ENCODE assay signal across 8 mouse cellular contexts in the genomic region with DNA sequence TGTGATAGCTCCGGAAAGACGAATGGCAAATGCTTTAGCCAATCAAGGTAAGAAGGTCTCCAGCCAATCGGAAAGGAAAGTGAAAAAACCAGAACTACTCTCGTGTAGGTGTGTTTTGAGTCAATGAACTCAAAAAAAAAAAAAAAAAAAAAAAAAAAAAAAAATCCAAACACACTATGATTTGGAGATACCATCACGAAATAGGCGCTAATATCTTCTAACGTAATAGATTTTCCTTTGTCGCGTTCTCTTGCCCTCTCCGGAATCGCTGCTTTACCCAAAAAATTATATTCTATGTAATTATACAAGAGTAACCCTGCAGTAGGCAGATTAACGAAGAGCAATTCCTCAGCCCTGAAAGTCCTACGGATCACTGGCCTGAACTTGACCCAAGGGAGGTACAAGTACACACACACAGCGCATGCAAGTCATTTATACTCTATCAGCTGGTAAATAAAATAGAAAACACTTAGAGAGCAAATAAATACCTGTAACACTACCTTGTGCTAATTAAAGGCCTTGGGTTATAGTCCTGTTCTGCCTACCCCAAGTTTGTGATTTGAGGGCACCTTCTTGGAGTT. TPM values are rescaled to one million over a fixed set of nuclear protein-coding genes. Genes with fewer than 3 reads are reported as not detected.
DNase-seq lines count a peak whose midpoint lies in the region; ATAC-seq and TF ChIP-seq lines count a peak whose summit lies in the region.

No protein-coding gene starts in this region.

- H3K36me3 ChIP-seq in liver, adult 2 months (ENCODE audit: control insufficient read depth, insufficient read depth, low read length): peaks cover 2% of the 10 kb centered on the region; the same call in 1 of the 2 replicates
- peaks cover 27% of the 10 kb centered on the region for H3K36me3 ChIP-seq in embryonic facial prominence, embryonic 14.5 days (ENCODE audit: control insufficient read depth, insufficient read depth, low read length)
- peaks cover 16% of the 10 kb centered on the region; the same call in 1 of the 2 replicates for H3K36me3 ChIP-seq in neural tube, embryonic 14.5 days (ENCODE audit: control insufficient read depth, insufficient read depth, low read length)

- no peak for TF ChIP-seq CTCF in liver, adult 2 months (IDR thresholded peaks at IDR 0.05; ENCODE audit: low read depth, low read length)

- peak; percentile 76 for DNase-seq in liver, adult 2 months (ENCODE audit: extremely low read depth, low read depth, low spot score)
- no peak for DNase-seq in liver
- DNase-seq in embryonic facial prominence, embryonic 14.5 days (ENCODE audit: low spot score): no peak
- DNase-seq in kidney, postnatal 14 days: peak; percentile 29
- no peak for DNase-seq in embryo, embryonic 9.5 days (ENCODE audit: extremely low spot score)
- no peak for DNase-seq in gastrocnemius, postnatal 10 days

- H3K27ac ChIP-seq in liver, adult 2 months (replicated peaks; ENCODE audit: insufficient read depth, low read depth, low read length): peak overlapping the region; percentile 9; the same call in 1 of the 2 replicates
- H3K27ac ChIP-seq in embryonic facial prominence, embryonic 14.5 days (replicated peaks; ENCODE audit: low read depth, low read length): 0 out of 2 replicates have a peak overlapping the region, but pooled peaks have one; percentile 28
- no peak overlapping the region for H3K27ac ChIP-seq in neural tube, embryonic 14.5 days (ENCODE audit: low read depth, low read length)

- no peak overlapping the region for H3K9ac ChIP-seq in liver, adult 2 months (ENCODE audit: low read depth, low read length)
- peak overlapping the region; percentile 31 for H3K9ac ChIP-seq in embryonic facial prominence, embryonic 14.5 days (ENCODE audit: low read depth, low read length)
- 0 out of 2 replicates have a peak overlapping the region, but pooled peaks have one; percentile 18 for H3K9ac ChIP-seq in neural tube, embryonic 14.5 days (replicated peaks; ENCODE audit: low read depth, low read length)

- H3K27me3 ChIP-seq in liver, adult 2 months (ENCODE audit: control insufficient read depth, insufficient read depth, low read length): no peaks in the 10 kb centered on the region
- H3K27me3 ChIP-seq in embryonic facial prominence, embryonic 14.5 days (replicated peaks; ENCODE audit: control insufficient read depth, insufficient read depth, low read length): no peaks in the 10 kb centered on the region
- no peaks in the 10 kb centered on the region for H3K27me3 ChIP-seq in neural tube, embryonic 14.5 days (ENCODE audit: control insufficient read depth, insufficient read depth, low read length)

- H3K9me3 ChIP-seq in embryonic facial prominence, embryonic 14.5 days (ENCODE audit: control insufficient read depth, low read length): no peaks in the 10 kb centered on the region
- H3K9me3 ChIP-seq in neural tube, embryonic 14.5 days (ENCODE audit: control insufficient read depth, low read length): no peaks in the 10 kb centered on the region

- ATAC-seq in embryonic facial prominence, embryonic 14.5 days (ENCODE audit: low read depth): no peak
- ATAC-seq in neural tube, embryonic 14.5 days (ENCODE audit: low read depth): no peak
- no peak for ATAC-seq in inflammation-experienced regulatory T-cells, adult 6 months

- 4% methylated on average over 14 of the region's 14 CpGs for WGBS in liver, adult 2 months
- WGBS in embryonic facial prominence, embryonic 14.5 days: 7% methylated on average over 14 of the region's 14 CpGs
- WGBS in neural tube, embryonic 14.5 days: 11% methylated on average over 14 of the region's 14 CpGs

- peaks cover 2% of the 10 kb centered on the region; the same call in 1 of the 2 replicates for H3K4me1 ChIP-seq in liver, adult 2 months (ENCODE audit: control insufficient read depth, insufficient read depth, low read length)
- H3K4me1 ChIP-seq in embryonic facial prominence, embryonic 14.5 days (ENCODE audit: control insufficient read depth, insufficient read depth, low read length): peaks cover 7% of the 10 kb centered on the region; the same call in 1 of the 2 replicates
- H3K4me1 ChIP-seq in neural tube, embryonic 14.5 days (ENCODE audit: control insufficient read depth, insufficient read depth, low read length): peaks cover 16% of the 10 kb centered on the region

- TF ChIP-seq POLR2A in liver, adult 2 months (IDR thresholded peaks at IDR 0.05; ENCODE audit: extremely low read depth, insufficient read depth, low read length): no peak

- no peaks in the 10 kb centered on the region for H3K79me2 ChIP-seq in liver, adult 2 months (ENCODE audit: control insufficient read depth, insufficient read depth, low read length)

- H3K4me2 ChIP-seq in embryonic facial prominence, embryonic 14.5 days (ENCODE audit: low read depth, low read length): peak overlapping the region; percentile 57
- peak overlapping the region; percentile 45 for H3K4me2 ChIP-seq in neural tube, embryonic 14.5 days (ENCODE audit: low read depth, low read length)

- no peak overlapping the region for H3K4me3 ChIP-seq in liver, adult 2 months (ENCODE audit: insufficient read depth, low read depth, low read length)
- peak overlapping the region; percentile 28 for H3K4me3 ChIP-seq in embryonic facial prominence, embryonic 14.5 days (ENCODE audit: low read depth, low read length)
- peak overlapping the region; percentile 23 for H3K4me3 ChIP-seq in neural tube, embryonic 14.5 days (ENCODE audit: low read depth, low read length)

RNA-seq across cellular contexts. Expression of a gene that starts 0.6 kb away (rescaled TPM):
- 5.1 and 6.4 TPM in 2 replicates for total RNA-seq in liver, adult 2 months (2014; rRNA removed)
- polyA plus RNA-seq in liver, adult 2 months (2012; rRNA removed): 22.5 and 27.1 TPM in 2 replicates
- polyA plus RNA-seq in embryonic facial prominence, embryonic 14.5 days (2014; fragmentation: Nextera tagmentation; extraction: Ambion mirVana): 42.6 and 43.6 TPM in 2 replicates
- 45.9 and 46.2 TPM in 2 replicates for polyA plus RNA-seq in neural tube, embryonic 14.5 days (2014; fragmentation: Nextera tagmentation; extraction: Ambion mirVana)
- polyA plus RNA-seq in inflammation-experienced regulatory T-cells, adult 6 months (2017; shearing (Covaris generic)): 10 to 100 TPM in 1 of 3 experiments, 1 to 10 TPM in 2; 5.5 to 10.8 (median 9.2) TPM
- total RNA-seq in gastrocnemius, postnatal 10 days (2021): 1 to 10 TPM; 6.1 to 8.6 TPM

RNA-seq across cellular contexts. Expression of a gene that starts 11.7 kb away (rescaled TPM):
- total RNA-seq in liver, adult 2 months (2014; rRNA removed): 82.1 and 94.2 TPM in 2 replicates
- 98.3 and 103 TPM in 2 replicates for polyA plus RNA-seq in liver, adult 2 months (2012; rRNA removed)
- polyA plus RNA-seq in embryonic facial prominence, embryonic 14.5 days (2014; fragmentation: Nextera tagmentation; extraction: Ambion mirVana): 197 and 220 TPM in 2 replicates
- polyA plus RNA-seq in neural tube, embryonic 14.5 days (2014; fragmentation: Nextera tagmentation; extraction: Ambion mirVana): 169 and 183 TPM in 2 replicates
- polyA plus RNA-seq in inflammation-experienced regulatory T-cells, adult 6 months (2017; shearing (Covaris generic)): 100 to 1,000 TPM; 224 to 286 (median 240) TPM
- 10 to 100 TPM; 80.0 to 86.2 TPM for total RNA-seq in gastrocnemius, postnatal 10 days (2021)

RNA-seq across cellular contexts. Expression of a gene that starts 21.6 kb away (rescaled TPM):
- not detected in 2 replicates for total RNA-seq in liver, adult 2 months (2014; rRNA removed)
- 0.09 TPM in 1 of 2 replicates, not detected in the other for polyA plus RNA-seq in liver, adult 2 months (2012; rRNA removed)
- polyA plus RNA-seq in embryonic facial prominence, embryonic 14.5 days (2014; fragmentation: Nextera tagmentation; extraction: Ambion mirVana): not detected in 2 replicates
- polyA plus RNA-seq in neural tube, embryonic 14.5 days (2014; fragmentation: Nextera tagmentation; extraction: Ambion mirVana): not detected in 2 replicates
- polyA plus RNA-seq in inflammation-experienced regulatory T-cells, adult 6 months (2017; shearing (Covaris generic)): not detected
- total RNA-seq in gastrocnemius, postnatal 10 days (2021): under 1 TPM; 0.25 to 0.35 TPM

RNA-seq across cellular contexts. Expression of a gene that starts 35.0 kb away (rescaled TPM):
- 64.2 and 82.1 TPM in 2 replicates for total RNA-seq in liver, adult 2 months (2014; rRNA removed)
- 68.0 and 79.0 TPM in 2 replicates for polyA plus RNA-seq in liver, adult 2 months (2012; rRNA removed)
- polyA plus RNA-seq in embryonic facial prominence, embryonic 14.5 days (2014; fragmentation: Nextera tagmentation; extraction: Ambion mirVana): 168 and 202 TPM in 2 replicates
- 45.6 and 126 TPM in 2 replicates for polyA plus RNA-seq in neural tube, embryonic 14.5 days (2014; fragmentation: Nextera tagmentation; extraction: Ambion mirVana)
- 10 to 100 TPM; 31.0 to 52.3 (median 36.9) TPM for polyA plus RNA-seq in inflammation-experienced regulatory T-cells, adult 6 months (2017; shearing (Covaris generic))
- 100 to 1,000 TPM; 193 to 214 TPM for total RNA-seq in gastrocnemius, postnatal 10 days (2021)

RNA-seq across cellular contexts. Expression of a gene that starts 45.4 kb away (rescaled TPM):
- 3.0 and 3.3 TPM in 2 replicates for total RNA-seq in liver, adult 2 months (2014; rRNA removed)
- polyA plus RNA-seq in liver, adult 2 months (2012; rRNA removed): 6.2 and 8.9 TPM in 2 replicates
- polyA plus RNA-seq in embryonic facial prominence, embryonic 14.5 days (2014; fragmentation: Nextera tagmentation; extraction: Ambion mirVana): 10.5 and 10.8 TPM in 2 replicates
- polyA plus RNA-seq in neural tube, embryonic 14.5 days (2014; fragmentation: Nextera tagmentation; extraction: Ambion mirVana): 12.6 and 13.1 TPM in 2 replicates
- polyA plus RNA-seq in inflammation-experienced regulatory T-cells, adult 6 months (2017; shearing (Covaris generic)): 10 to 100 TPM in 2 of 3 experiments, 1 to 10 TPM in 1; 7.0 to 20.8 (median 13.3) TPM
- total RNA-seq in gastrocnemius, postnatal 10 days (2021): 10 to 100 TPM; 17.4 to 20.4 TPM

Comparison
In these comparisons a context has a peak if more than half of its experiments do, and no peak if none do; other contexts are left out.
1. DNase-seq: peak in liver, adult 2 months (single experiment) and kidney, postnatal 14 days (single experiment); none in liver (single experiment), embryonic facial prominence, embryonic 14.5 days (single experiment), embryo, embryonic 9.5 days (single experiment) and gastrocnemius, postnatal 10 days (single experiment).